Mouse (Mus musculus) testis, adult 2 months (tissue): ENCODE measurements around the gene Rtn4rl1. TPM values are rescaled to one million over a fixed set of nuclear protein-coding genes. Genes with fewer than 3 reads are reported as not detected.

ENCODE experiments used
- H3K27ac ChIP-seq: fragments of 200-500 bp; 2 replicates; pipeline ENCODE4 v1.5.1; 2012; ENCODE audit warnings: low read depth, low read length; ENCODE audit not compliant: control insufficient read depth, insufficient read depth
- H3K27me3 ChIP-seq: fragments of 200-500 bp; 2 replicates; pipeline ENCODE4 v1.6.1; 2012; ENCODE audit warnings: mild to moderate bottlenecking, low read length, moderate library complexity; ENCODE audit not compliant: control insufficient read depth, insufficient read depth
- H3K36me3 ChIP-seq: fragments of 200-500 bp; 2 replicates; pipeline ENCODE4 v1.6.1; 2012; ENCODE audit warnings: mild to moderate bottlenecking, low read length; ENCODE audit not compliant: control insufficient read depth, insufficient read depth
- H3K4me1 ChIP-seq: fragments of 200-500 bp; 2 replicates; pipeline ENCODE4 v1.6.1; 2012; ENCODE audit warnings: low read length; ENCODE audit not compliant: control insufficient read depth, insufficient read depth
- H3K4me3 ChIP-seq: fragments of 200-500 bp; 2 replicates; pipeline ENCODE4 v1.5.1; 2012; ENCODE audit warnings: low read depth, mild to moderate bottlenecking, low read length, moderate library complexity, mixed read lengths; ENCODE audit not compliant: control insufficient read depth
- CTCF ChIP-seq: fragments of 200-500 bp; IDR thresholded peaks from 2 replicates; pipeline ENCODE4 v1.5.1; 2012; ENCODE audit warnings: low read depth, mild to moderate bottlenecking, inconsistent platforms, low read length, moderate library complexity; ENCODE audit not compliant: control insufficient read depth, insufficient read depth, insufficient replicate concordance
- POLR2A ChIP-seq: fragments of 200-500 bp; IDR thresholded peaks from 2 replicates; pipeline ENCODE4 v1.6.1; 2012; ENCODE audit warnings: low read depth, mild to moderate bottlenecking, inconsistent platforms, low read length, moderate library complexity; ENCODE audit not compliant: control insufficient read depth
- polyA plus RNA-seq: library from polyadenylated mRNA; depleted of rRNA; stranded (reverse); fragments of >200 nt; gene quantifications from 2 replicates; pipeline ENCODE4 v1.2.3, GENCODE M21; 2012

Gene Rtn4rl1
- polyA plus RNA-seq, 1 experiment: 3.3 TPM

GRCm38 (mm10) chr11:75154053-75154585 lies 39.5 kb upstream of the Rtn4rl1 start:
- H3K4me1 ChIP-seq: no peaks in the 10 kb centered on the region; the same call in 1 of the 2 replicates
- H3K36me3 ChIP-seq: no peaks in the 10 kb centered on the region; the same call in 1 of the 2 replicates
- H3K27ac ChIP-seq: no peak overlapping the region; the same call in 1 of the 2 replicates

DNA sequence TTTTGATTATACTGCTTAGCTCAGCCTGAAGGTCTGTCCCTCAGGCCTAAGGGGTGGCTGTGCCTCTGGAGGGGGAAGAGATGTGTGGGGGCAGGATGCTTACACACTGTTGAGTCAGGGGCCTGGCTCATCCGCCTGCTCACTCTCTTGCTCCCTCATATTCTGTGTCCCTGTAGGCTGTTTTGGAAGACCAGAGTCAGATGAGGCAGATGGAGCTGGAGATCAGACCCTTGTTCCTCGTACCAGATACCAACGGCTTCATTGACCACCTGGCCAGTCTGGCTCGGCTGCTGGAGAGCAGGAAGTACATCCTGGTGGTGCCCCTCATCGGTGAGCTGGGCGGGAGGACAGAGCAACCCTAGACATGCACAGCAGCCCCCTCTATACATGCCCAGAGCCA lies 37.6 kb upstream of the Rtn4rl1 start:
- no peaks in the 10 kb centered on the region; the same call in 1 of the 2 replicates for H3K4me1 ChIP-seq
- H3K4me3 ChIP-seq: no peak overlapping the region
- no peaks in the 10 kb centered on the region for H3K27me3 ChIP-seq
- H3K36me3 ChIP-seq: no peaks in the 10 kb centered on the region; the same call in 1 of the 2 replicates
- peak overlapping the region; percentile 43; the same call in 1 of the 2 replicates for H3K27ac ChIP-seq
- no peak for TF ChIP-seq CTCF
- TF ChIP-seq POLR2A: no peak

More at GRCm38 (mm10) chr11:75154053-75154585, 39.5 kb upstream of the Rtn4rl1 start:
- Histone ChIP-seq H3K27me3 (no peaks in the 10 kb centered on the region), H3K4me3 (no peak overlapping the region)
- no peak for TF ChIP-seq POLR2A
- no peak for TF ChIP-seq CTCF

DNA sequence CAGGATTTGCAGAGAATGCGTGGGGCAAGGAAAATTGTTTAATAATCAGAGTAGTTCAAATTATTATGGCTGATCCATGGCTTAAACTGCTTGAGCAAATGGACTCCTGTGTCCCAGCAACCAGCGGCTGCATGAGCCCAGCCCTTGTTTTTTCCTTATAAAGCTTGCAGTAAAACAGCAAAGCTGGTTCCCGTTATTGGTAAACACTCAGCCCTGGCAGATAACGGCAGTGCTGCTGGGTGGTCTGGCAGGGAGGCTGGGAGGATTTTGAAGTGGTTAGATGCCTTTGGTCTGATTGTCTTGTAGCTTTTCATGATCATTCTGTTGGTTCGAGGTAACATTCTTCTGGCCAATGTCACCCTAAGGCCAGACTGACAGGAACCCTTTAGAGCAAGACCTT lies 37.2 kb upstream of the Rtn4rl1 start:
- TF ChIP-seq CTCF: no peak
- no peak for TF ChIP-seq POLR2A
- H3K4me3 ChIP-seq: no peak overlapping the region
- H3K27ac ChIP-seq: no peak overlapping the region; the same call in 1 of the 2 replicates
- H3K4me1 ChIP-seq: no peaks in the 10 kb centered on the region; the same call in 1 of the 2 replicates
- H3K27me3 ChIP-seq: no peaks in the 10 kb centered on the region
- H3K36me3 ChIP-seq: no peaks in the 10 kb centered on the region; the same call in 1 of the 2 replicates

- no peak overlapping the region for H3K4me3 ChIP-seq
- H3K27ac ChIP-seq: 0 out of 2 replicates have a peak overlapping the region, but pooled peaks have one; percentile 33
- no peaks in the 10 kb centered on the region; the same call in 1 of the 2 replicates for H3K36me3 ChIP-seq
- no peaks in the 10 kb centered on the region for H3K27me3 ChIP-seq
- TF ChIP-seq CTCF (no peak), POLR2A (no peak)
- no peaks in the 10 kb centered on the region; the same call in 1 of the 2 replicates for H3K4me1 ChIP-seq
These were observed 36.5 kb upstream of the Rtn4rl1 start for GRCm38 (mm10) chr11:75157037-75157436.

GRCm38 (mm10) chr11:75157901-75158300 lies 35.7 kb upstream of the Rtn4rl1 start:
- H3K4me3 ChIP-seq: no peak overlapping the region
- no peaks in the 10 kb centered on the region for H3K27me3 ChIP-seq
- no peaks in the 10 kb centered on the region for H3K4me1 ChIP-seq
- no peaks in the 10 kb centered on the region; the same call in 1 of the 2 replicates for H3K36me3 ChIP-seq
- TF ChIP-seq CTCF (no peak), POLR2A (no peak)
- no peak overlapping the region for H3K27ac ChIP-seq

DNA sequence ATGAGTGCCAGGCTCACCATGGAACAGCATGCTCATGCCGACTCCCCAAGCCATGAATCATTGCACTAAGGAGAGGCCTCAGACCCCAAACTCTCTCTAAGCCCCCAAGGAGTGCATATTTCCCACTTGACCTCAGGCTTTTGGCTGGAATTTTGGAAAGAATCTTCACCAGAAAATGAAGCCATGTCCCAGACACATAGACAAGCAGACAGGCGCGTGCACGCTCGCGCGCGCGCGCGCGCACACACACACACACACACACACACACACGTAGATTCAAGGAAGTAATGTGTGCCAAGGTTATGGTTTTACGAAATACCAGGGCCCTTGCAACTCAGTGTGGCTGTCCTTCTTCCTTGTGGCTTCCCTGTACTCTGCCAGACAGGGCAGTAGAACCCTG lies 35.2 kb upstream of the Rtn4rl1 start:
- H3K4me1 ChIP-seq: no peaks in the 10 kb centered on the region
- H3K36me3 ChIP-seq: no peaks in the 10 kb centered on the region; the same call in 1 of the 2 replicates
- TF ChIP-seq CTCF (no peak), POLR2A (no peak)

GRCm38 (mm10) chr11:75159564-75159963 lies 34.0 kb upstream of the Rtn4rl1 start:
- Histone ChIP-seq H3K36me3 (no peaks in the 10 kb centered on the region; the same call in 1 of the 2 replicates), H3K4me1 (no peaks in the 10 kb centered on the region), H3K27ac (no peak overlapping the region), H3K4me3 (no peak overlapping the region), H3K27me3 (no peaks in the 10 kb centered on the region)
- TF ChIP-seq POLR2A (no peak), CTCF (peak; percentile 51; the same call in 1 of the 2 replicates)

More for the DNA sequence above, 35.2 kb upstream of the Rtn4rl1 start:
- no peak overlapping the region for H3K4me3 ChIP-seq
- no peak overlapping the region; the same call in 1 of the 2 replicates for H3K27ac ChIP-seq
- no peaks in the 10 kb centered on the region for H3K27me3 ChIP-seq
